Mouse (Mus musculus) midbrain, postnatal 0 days (tissue): ENCODE data around the gene Pacs2. TPM values are rescaled to one million over a fixed set of nuclear protein-coding genes. Genes with fewer than 3 reads are reported as not detected.

Experiments used
- ATAC-seq: fragments of 200-750 bp; cut with Nextera tagmentation; 2 replicates; pipeline ENCODE4 v1.8.0; 2017; ENCODE audit warnings: moderate number of reproducible peaks, mild to moderate bottlenecking, moderate TSS enrichment, moderate library complexity; ENCODE audit not compliant: low FRiP score
- DNase-seq: peaks from one replicate; pipeline ENCODE4 v3.0.0-alpha.2; 2015; ENCODE audit warnings: low spot score
- H3K27ac ChIP-seq: fragments of 300-500 bp; sonication (generic); 2 replicates; pipeline ENCODE4 v1.5.1; 2014; ENCODE audit warnings: low read depth, mild to moderate bottlenecking, low read length, mixed read lengths
- H3K27me3 ChIP-seq: fragments of 300-500 bp; sonication (generic); 2 replicates; pipeline ENCODE4 v1.6.1; 2014; ENCODE audit warnings: low read length, control low read depth, mixed read lengths; ENCODE audit not compliant: insufficient read depth
- H3K36me3 ChIP-seq: fragments of 300-500 bp; sonication (generic); 2 replicates; pipeline ENCODE4 v1.6.1; 2014; ENCODE audit warnings: low read length, control low read depth, mixed read lengths; ENCODE audit not compliant: insufficient read depth
- H3K4me1 ChIP-seq: fragments of 300-500 bp; sonication (generic); 2 replicates; pipeline ENCODE4 v1.6.1; 2014; ENCODE audit warnings: mild to moderate bottlenecking, control low read depth, antibody characterized with exemption, low read length, mixed read lengths; ENCODE audit not compliant: insufficient read depth
- H3K4me2 ChIP-seq: fragments of 300-500 bp; sonication (generic); 2 replicates; pipeline ENCODE4 v1.6.1; 2014; ENCODE audit warnings: low read depth, mild to moderate bottlenecking, low read length, mixed read lengths; ENCODE audit not compliant: poor library complexity, severe bottlenecking
- H3K4me3 ChIP-seq: fragments of 300-500 bp; sonication (generic); 2 replicates; pipeline ENCODE4 v1.5.1; 2014; ENCODE audit warnings: low read depth, mild to moderate bottlenecking, low read length, moderate library complexity
- H3K9ac ChIP-seq: fragments of 300-500 bp; sonication (generic); replicated peaks from 2 replicates; pipeline ENCODE4 v1.6.1; 2014; ENCODE audit warnings: mild to moderate bottlenecking, low read length, moderate library complexity, mixed read lengths; ENCODE audit not compliant: poor library complexity, severe bottlenecking
- H3K9me3 ChIP-seq: fragments of 300-500 bp; sonication (generic); 2 replicates; pipeline ENCODE4 v1.6.1; 2016; ENCODE audit warnings: low read length, control low read depth
- CTCF ChIP-seq: IDR thresholded peaks from 2 replicates; pipeline ENCODE4 v1.5.1; 2016; ENCODE audit warnings: antibody characterized with exemption, mild to moderate bottlenecking
- WGBS: fragments of 180-500 bp; shearing (Covaris S2); extraction: QIAGEN DNeasy Blood & Tissue Kit; methylation state at CpG from one replicate; pipeline ENCODE4 v1.1.7; 2014; 5-methylcytosine and 5-hydroxymethylcytosine counted together
- polyA plus RNA-seq: library from polyadenylated mRNA; unstranded; fragments of >200 nt; fragmentation: Nextera tagmentation; extraction: Ambion mirVana; gene quantifications from 2 replicates; pipeline ENCODE4 v1.2.1, GENCODE M21; 2015
- total RNA-seq: library from RNA; depleted of rRNA; stranded (reverse); fragments of >200 nt; gene quantifications from 2 replicates; pipeline ENCODE4 v1.2.3, GENCODE M21; 2014

Gene Pacs2
- total and polyA plus RNA-seq, 2 experiments from 2014 or later, result 25.8 to 162 TPM

DNA sequence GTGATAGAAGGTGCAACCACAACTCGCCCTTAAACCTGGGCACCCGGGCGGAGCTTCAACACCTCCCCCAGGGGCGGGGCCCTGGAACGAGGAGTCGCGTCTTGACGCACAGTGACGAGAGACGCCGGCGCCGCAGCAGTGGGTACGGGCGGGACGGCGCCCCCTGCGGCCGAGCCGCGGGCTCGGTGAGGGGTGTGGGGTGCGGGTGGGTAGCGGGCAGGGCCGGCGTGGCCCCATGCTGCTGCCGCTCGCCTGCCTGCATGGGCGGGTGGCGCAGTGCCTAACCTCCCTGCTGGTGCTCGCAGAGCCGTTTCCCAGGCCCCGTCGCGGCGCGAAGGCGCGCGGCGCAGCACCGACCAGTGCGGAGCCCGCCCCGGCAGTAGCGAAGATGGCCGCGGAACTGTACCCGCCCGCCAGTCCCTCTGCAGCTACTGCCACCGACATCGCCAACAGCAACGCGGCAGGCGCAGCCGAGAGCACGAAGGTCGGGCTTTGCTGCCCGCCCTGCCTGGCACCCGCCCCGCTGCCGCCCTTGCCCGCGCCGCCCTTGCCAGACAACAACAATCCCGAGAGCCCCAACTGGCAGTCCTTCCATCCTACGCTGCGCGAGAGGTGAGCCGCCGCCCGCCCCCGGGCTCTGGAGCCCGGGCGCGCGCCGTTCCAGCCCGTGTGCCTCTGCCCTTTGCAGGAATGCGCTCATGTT, 37.8 kb upstream of the Pacs2 start, which contains the start of gene Btbd6:
Gene Btbd6, plus strand, starts transcription at position 112 of the 703 bp plus-strand sequence.
- WGBS, result 0% methylated on average over 55 of the region's 80 CpGs
- peak; percentile 67 for TF ChIP-seq CTCF
- Histone ChIP-seq H3K9me3 (no peaks in the 10 kb centered on the region), H3K4me3 (peak within 1 kb of the TSS; percentile 73), H3K4me1 (no peaks in the 10 kb centered on the region), H3K9ac (peak within 1 kb of the TSS; percentile 92), H3K27me3 (no peaks in the 10 kb centered on the region), H3K27ac (peak within 1 kb of the TSS; percentile 96), H3K4me2 (peak within 1 kb of the TSS; percentile 89), H3K36me3 (peaks cover 56% of the 10 kb centered on the region)
- DNase-seq, result peak; percentile 94
- ATAC-seq, result peak; percentile 96

DNA sequence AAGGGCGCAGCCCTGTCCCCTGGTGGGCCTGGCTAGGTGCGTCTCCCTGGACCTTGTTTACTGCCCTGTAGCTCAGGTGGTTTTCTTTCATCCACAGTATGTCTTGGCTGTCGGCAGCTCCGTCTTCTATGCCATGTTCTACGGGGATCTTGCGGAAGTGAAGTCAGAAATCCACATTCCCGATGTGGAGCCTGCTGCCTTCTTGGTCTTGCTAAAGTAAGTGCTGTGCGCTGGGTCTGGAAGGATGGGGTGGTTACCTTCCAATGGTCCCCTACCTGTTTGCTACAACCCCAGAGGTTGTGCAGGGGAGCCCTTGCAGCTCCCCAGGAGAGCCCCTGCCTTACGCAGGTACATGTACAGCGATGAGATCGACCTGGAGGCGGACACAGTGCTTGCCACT, 37.2 kb upstream of the Pacs2 start:
- 40% methylated on average over 12 of the region's 12 CpGs for WGBS
- peaks cover 51% of the 10 kb centered on the region for H3K36me3 ChIP-seq
- peak overlapping the region; percentile 92 for H3K9ac ChIP-seq
- no peaks in the 10 kb centered on the region for H3K9me3 ChIP-seq
- peak; percentile 16; the same call in 1 of the 2 replicates for TF ChIP-seq CTCF
- DNase-seq (no peak), ATAC-seq (no peak)
- no peaks in the 10 kb centered on the region for H3K4me1 ChIP-seq
- H3K27me3 ChIP-seq, result no peaks in the 10 kb centered on the region
- H3K4me2 ChIP-seq, result peak overlapping the region; percentile 89
- H3K27ac ChIP-seq, result peak overlapping the region; percentile 96
- H3K4me3 ChIP-seq, result peak overlapping the region; percentile 73

DNA sequence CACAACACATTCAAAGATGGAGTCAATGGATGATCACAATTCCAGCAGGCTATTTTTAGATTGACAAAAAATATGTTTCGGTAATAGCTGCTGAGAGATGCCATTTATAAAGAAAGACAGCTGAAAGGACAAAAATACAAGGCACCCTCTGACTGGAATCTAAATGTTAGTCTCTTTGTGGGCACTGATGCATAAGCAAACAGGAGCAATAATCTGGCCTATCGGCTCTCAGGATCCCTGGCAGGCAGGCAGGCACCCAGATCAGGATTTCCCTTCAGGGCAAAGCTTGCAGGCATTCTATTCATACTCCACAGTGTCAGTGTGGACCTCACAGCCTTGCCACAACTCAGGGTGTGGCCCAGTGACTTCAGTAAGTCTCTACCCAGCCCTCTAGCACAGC, 32.3 kb upstream of the Pacs2 start:
- no peak overlapping the region for H3K27ac ChIP-seq
- 66% methylated on average over 2 of the region's 2 CpGs for WGBS
- no peaks in the 10 kb centered on the region for H3K27me3 ChIP-seq
- H3K4me1 ChIP-seq, result no peaks in the 10 kb centered on the region
- TF ChIP-seq CTCF, result no peak
- H3K9me3 ChIP-seq, result no peaks in the 10 kb centered on the region
- H3K4me2 ChIP-seq, result no peak overlapping the region
- no peak overlapping the region for H3K4me3 ChIP-seq
- H3K9ac ChIP-seq, result no peak overlapping the region
- H3K36me3 ChIP-seq, result peaks cover 57% of the 10 kb centered on the region
- ATAC-seq (no peak), DNase-seq (no peak)

DNA sequence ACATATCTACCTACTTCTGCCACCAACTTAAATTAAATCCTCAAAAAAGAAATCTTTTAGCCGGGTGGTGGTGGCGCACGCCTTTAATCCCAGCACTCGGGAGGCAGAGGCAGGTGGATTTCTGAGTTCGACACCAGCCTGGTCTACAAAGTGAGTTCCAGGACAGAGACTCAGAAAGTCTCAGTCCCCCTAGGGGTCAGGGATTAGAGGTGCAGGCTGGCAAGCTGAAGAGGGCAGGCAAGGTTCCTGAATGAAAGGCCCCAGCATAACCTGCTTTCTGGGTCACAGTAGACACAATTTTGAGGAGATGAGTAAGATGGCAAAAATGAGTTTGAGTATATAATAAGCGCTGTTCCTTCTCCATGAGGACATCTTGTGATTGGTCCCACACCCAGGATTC, 29.0 kb upstream of the Pacs2 start:
- DNase-seq (no peak), ATAC-seq (no peak; the same call in 1 of the 2 replicates)
- Histone ChIP-seq H3K4me3 (no peak overlapping the region), H3K9me3 (no peaks in the 10 kb centered on the region), H3K4me2 (no peak overlapping the region), H3K36me3 (peaks cover 40% of the 10 kb centered on the region), H3K27me3 (no peaks in the 10 kb centered on the region), H3K9ac (no peak overlapping the region), H3K27ac (no peak overlapping the region), H3K4me1 (no peaks in the 10 kb centered on the region)
- WGBS, result 93% methylated on average over 6 of the region's 6 CpGs
- TF ChIP-seq CTCF, result peak; percentile 44

DNA sequence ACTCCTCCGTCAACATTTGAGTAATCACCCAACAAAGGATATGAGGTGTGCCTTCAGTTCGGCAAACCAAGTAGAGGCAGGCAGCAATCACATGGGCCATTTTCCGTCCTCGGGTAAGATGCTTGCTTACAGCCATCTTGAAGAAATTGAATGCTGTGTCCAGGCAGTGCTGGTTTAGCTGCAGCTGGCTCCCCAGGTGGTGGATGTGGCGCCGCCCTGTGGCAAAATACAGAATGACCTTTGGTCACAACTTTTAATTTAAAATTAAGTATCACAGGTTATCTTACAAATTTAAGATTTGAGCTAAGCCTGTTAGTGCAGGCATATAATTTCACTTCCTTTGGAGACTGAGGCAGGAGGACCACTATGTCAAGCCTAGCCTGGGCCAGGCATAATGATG, 26.4 kb upstream of the Pacs2 start:
- DNase-seq, result no peak
- no peaks in the 10 kb centered on the region for H3K9me3 ChIP-seq

DNA sequence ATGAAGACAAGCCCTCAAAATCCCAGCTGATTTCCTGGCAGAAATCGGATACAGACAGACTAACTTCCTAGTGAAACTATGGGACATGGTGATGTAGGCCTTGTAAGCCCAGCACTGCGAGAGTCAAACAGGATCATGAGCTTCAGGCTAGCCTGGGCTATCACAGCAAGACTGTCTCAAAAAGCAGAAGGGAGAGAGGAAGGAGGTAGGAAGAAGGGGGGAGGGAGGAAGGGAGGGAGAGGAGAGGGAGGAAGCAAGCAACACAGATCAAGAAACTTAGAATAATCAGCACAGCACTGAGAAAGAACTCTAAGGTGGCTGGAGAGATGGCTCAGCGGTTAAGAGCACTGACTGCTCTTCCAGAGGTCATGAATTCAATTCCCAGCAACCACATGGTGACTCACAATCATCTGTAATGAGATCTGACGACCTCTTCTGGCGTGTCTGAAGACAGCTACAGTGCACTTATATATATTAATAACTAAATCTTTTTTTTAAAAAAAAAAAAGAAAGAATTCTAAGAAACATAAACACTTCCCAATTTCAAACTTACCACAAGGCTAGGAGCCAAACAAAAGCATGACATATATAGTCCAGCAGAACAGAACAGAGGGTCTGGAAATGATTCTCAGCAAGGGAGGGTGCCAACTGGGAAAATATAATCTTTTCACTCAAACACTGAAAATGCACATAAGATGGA, 23.5 kb upstream of the Pacs2 start:
- no peak for TF ChIP-seq CTCF
- WGBS, result 92% methylated on average over 5 of the region's 5 CpGs
- H3K27me3 ChIP-seq, result no peaks in the 10 kb centered on the region
- peaks cover 26% of the 10 kb centered on the region for H3K36me3 ChIP-seq
- H3K9me3 ChIP-seq, result no peaks in the 10 kb centered on the region
- no peaks in the 10 kb centered on the region for H3K4me1 ChIP-seq
- no peak overlapping the region for H3K4me3 ChIP-seq
- ATAC-seq, result no peak
- H3K4me2 ChIP-seq, result no peak overlapping the region
- DNase-seq, result no peak
- H3K9ac ChIP-seq, result no peak overlapping the region
- H3K27ac ChIP-seq, result no peak overlapping the region

More for the DNA sequence above, 26.4 kb upstream of the Pacs2 start:
- Histone ChIP-seq H3K4me2 (no peak overlapping the region), H3K4me1 (no peaks in the 10 kb centered on the region), H3K36me3 (peaks cover 36% of the 10 kb centered on the region), H3K9ac (no peak overlapping the region), H3K27ac (no peak overlapping the region), H3K4me3 (no peak overlapping the region), H3K27me3 (no peaks in the 10 kb centered on the region)
- peak; percentile 59 for TF ChIP-seq CTCF
- no peak for ATAC-seq
- WGBS, result 76% methylated on average over 6 of the region's 6 CpGs
